Mouse (Mus musculus) right cerebral cortex, adult 18-20 months (tissue): ENCODE data around the gene Ptprt.

Experiments
- DNase-seq: peaks from one replicate; pipeline ENCODE4 v3.0.0; 2022; ENCODE audit warnings: mixed read lengths

Gene Ptprt

GRCm38 (mm10) chr2:162660941-162661386 is at the start of gene Ptprt:
Ptprt (minus strand) TSS chr2:162661147.
- DNase-seq: peak; percentile 70

- DNase-seq: no peak
Observed at GRCm38 (mm10) chr2:162710443-162710842, 49.5 kb upstream of the Ptprt start.

- DNase-seq: no peak
Observed at GRCm38 (mm10) chr2:162699691-162700090, 38.7 kb upstream of the Ptprt start.

- DNase-seq: no peak
Observed at GRCm38 (mm10) chr2:162699036-162699435, 38.1 kb upstream of the Ptprt start.

GRCm38 (mm10) chr2:162698068-162698467 is 37.1 kb upstream of the Ptprt start:
- DNase-seq: no peak

- DNase-seq: no peak
Observed at GRCm38 (mm10) chr2:162697151-162697550, 36.2 kb upstream of the Ptprt start.

- no peak for DNase-seq
Observed at GRCm38 (mm10) chr2:162692143-162692542, 31.2 kb upstream of the Ptprt start.

- DNase-seq: peak; percentile 41
Observed at GRCm38 (mm10) chr2:162682674-162683073, 21.7 kb upstream of the Ptprt start.

- no peak for DNase-seq
Observed at GRCm38 (mm10) chr2:162662431-162662970, 1.6 kb upstream of the Ptprt start.

GRCm38 (mm10) chr2:162661733-162662132 is 786 bp upstream of the Ptprt start:
- DNase-seq: no peak

GRCm38 (mm10) chr2:162660231-162660940 is 561 bp downstream of the Ptprt start:
- DNase-seq: peak; percentile 57

- DNase-seq: peak; percentile 91
Observed at GRCm38 (mm10) chr2:162658997-162659396, 1.9 kb downstream of the Ptprt start.

GRCm38 (mm10) chr2:162657541-162657940 is 3.4 kb downstream of the Ptprt start:
- DNase-seq: no peak

GRCm38 (mm10) chr2:162654416-162654815 is 6.5 kb downstream of the Ptprt start:
- DNase-seq: no peak

GRCm38 (mm10) chr2:162638676-162639075 is 22.3 kb downstream of the Ptprt start:
- DNase-seq: no peak

- no peak for DNase-seq
Observed at GRCm38 (mm10) chr2:162637537-162637936, 23.4 kb downstream of the Ptprt start.

GRCm38 (mm10) chr2:162636387-162637009 is 24.4 kb downstream of the Ptprt start:
- peak; percentile 29 for DNase-seq

- no peak for DNase-seq
Observed at GRCm38 (mm10) chr2:162634901-162635300, 26.0 kb downstream of the Ptprt start.

- DNase-seq: peak; percentile 13
Observed at GRCm38 (mm10) chr2:162626076-162626475, 34.9 kb downstream of the Ptprt start.

GRCm38 (mm10) chr2:162624707-162625106 is 36.2 kb downstream of the Ptprt start:
- DNase-seq: peak; percentile 20

- no peak for DNase-seq
Observed at GRCm38 (mm10) chr2:162614256-162614655, 46.7 kb downstream of the Ptprt start.

- DNase-seq: no peak
Observed at GRCm38 (mm10) chr2:162613480-162613879, 47.5 kb downstream of the Ptprt start.

- no peak for DNase-seq
Observed at GRCm38 (mm10) chr2:162602721-162603120, 58.2 kb downstream of the Ptprt start.

GRCm38 (mm10) chr2:162591388-162591787 is 69.6 kb downstream of the Ptprt start:
- no peak for DNase-seq
